Mouse (Mus musculus) stomach, embryonic 16.5 days (tissue): Measurements from ENCODE around the gene Zswim1. TPM values are rescaled to one million over a fixed set of nuclear protein-coding genes. Genes with fewer than 3 reads are reported as not detected.
"Not testable (repeated sequence)": the region's sequence is repeated elsewhere in the genome, so short reads cannot be mapped to it uniquely, and the experiment has no call there.

Experiments
- ATAC-seq: fragments of 200-750 bp; cut with Nextera tagmentation; 2 replicates; pipeline ENCODE4 v1.8.0; 2017; ENCODE audit warnings: moderate number of reproducible peaks, moderate TSS enrichment; ENCODE audit not compliant: insufficient read depth, low FRiP score
- H3K27ac ChIP-seq: fragments of 300-500 bp; sonication (generic); 2 replicates; pipeline ENCODE4 v1.5.1; 2014; ENCODE audit warnings: low read length
- H3K27me3 ChIP-seq: fragments of 300-500 bp; sonication (generic); 2 replicates; pipeline ENCODE4 v1.6.1; 2014; ENCODE audit warnings: low read length, control low read depth, mixed read lengths; ENCODE audit not compliant: control insufficient read depth, insufficient read depth
- H3K36me3 ChIP-seq: fragments of 300-500 bp; sonication (generic); 2 replicates; pipeline ENCODE4 v1.6.1; 2014; ENCODE audit warnings: low read length; ENCODE audit not compliant: control insufficient read depth, insufficient read depth
- H3K4me1 ChIP-seq: fragments of 300-500 bp; sonication (generic); 2 replicates; pipeline ENCODE4 v1.6.1; 2014; ENCODE audit warnings: low read length, control low read depth, mixed read lengths; ENCODE audit not compliant: control insufficient read depth, insufficient read depth
- H3K4me2 ChIP-seq: fragments of 300-500 bp; sonication (generic); 2 replicates; pipeline ENCODE4 v1.6.1; 2014; ENCODE audit warnings: low read depth, low read length, mixed read lengths
- H3K4me3 ChIP-seq: fragments of 300-500 bp; sonication (generic); replicated peaks from 2 replicates; pipeline ENCODE4 v1.5.1; 2014; ENCODE audit warnings: mild to moderate bottlenecking, low read length
- H3K9ac ChIP-seq: fragments of 300-500 bp; sonication (generic); 2 replicates; pipeline ENCODE4 v1.6.1; 2014; ENCODE audit warnings: low read length
- H3K9me3 ChIP-seq: fragments of 300-500 bp; sonication (generic); replicated peaks from 2 replicates; pipeline ENCODE4 v1.6.1; 2016; ENCODE audit warnings: low read length, control low read depth; ENCODE audit not compliant: control insufficient read depth
- WGBS: fragments of 180-500 bp; shearing (Covaris S2); extraction: QIAGEN DNeasy Blood & Tissue Kit; methylation state at CpG from one replicate; pipeline ENCODE4 v1.1.7; 2014; 5-methylcytosine and 5-hydroxymethylcytosine counted together
- polyA plus RNA-seq: library from polyadenylated mRNA; unstranded; fragments of >200 nt; fragmentation: Nextera tagmentation; extraction: Ambion mirVana; gene quantifications from 2 replicates; pipeline ENCODE4 v1.2.1, GENCODE M21; 2015

Gene Zswim1
- polyA plus RNA-seq, 1 experiment from 2014 or later = 16.5 TPM

GRCm38 (mm10) chr2:164850061-164850460 lies 27.6 kb downstream of the Zswim1 start:
- Histone ChIP-seq H3K4me3 (no peak overlapping the region), H3K36me3 (peaks cover 7% of the 10 kb centered on the region; the same call in 1 of the 2 replicates), H3K27me3 (no peaks in the 10 kb centered on the region), H3K9ac (no peak overlapping the region), H3K27ac (no peak overlapping the region), H3K4me1 (no peaks in the 10 kb centered on the region), H3K9me3 (no peaks in the 10 kb centered on the region), H3K4me2 (no peak overlapping the region)
- WGBS = 74% methylated on average over 8 of the region's 8 CpGs
- no peak for ATAC-seq

GRCm38 (mm10) chr2:164855572-164855971 lies 33.1 kb downstream of the Zswim1 start:
- 76% methylated on average over 5 of the region's 5 CpGs for WGBS
- H3K9ac ChIP-seq, H3K27ac ChIP-seq, ATAC-seq, H3K4me2 ChIP-seq, H3K4me3 ChIP-seq, H3K27me3 ChIP-seq, H3K9me3 ChIP-seq, H3K36me3 ChIP-seq: not testable (repeated sequence)
- peaks cover 16% of the 10 kb centered on the region for H3K4me1 ChIP-seq

GRCm38 (mm10) chr2:164856309-164857100 lies 34.0 kb downstream of the Zswim1 start:
- 3% methylated on average over 42 of the region's 42 CpGs for WGBS

GRCm38 (mm10) chr2:164857101-164857821 lies 34.8 kb downstream of the Zswim1 start, which contains the start of gene Pltp:
Gene Pltp (minus strand): TSS chr2:164857711.
- Histone ChIP-seq H3K36me3 (no peaks in the 10 kb centered on the region; the same call in 1 of the 2 replicates), H3K4me1 (peaks cover 24% of the 10 kb centered on the region)

More at GRCm38 (mm10) chr2:164856309-164857100, 34.0 kb downstream of the Zswim1 start:
- H3K4me1 ChIP-seq = peaks cover 20% of the 10 kb centered on the region
- peaks cover 4% of the 10 kb centered on the region; the same call in 1 of the 2 replicates for H3K27me3 ChIP-seq
- no peaks in the 10 kb centered on the region; the same call in 1 of the 2 replicates for H3K36me3 ChIP-seq
- ATAC-seq = no peak
- H3K4me3 ChIP-seq = peak overlapping the region; percentile 53
- peak overlapping the region; percentile 43; the same call in 1 of the 2 replicates for H3K27ac ChIP-seq
- H3K4me2 ChIP-seq = peak overlapping the region; percentile 86
- H3K9me3 ChIP-seq = no peaks in the 10 kb centered on the region
- H3K9ac ChIP-seq = peak overlapping the region; percentile 66

GRCm38 (mm10) chr2:164857842-164858553 lies 35.5 kb downstream of the Zswim1 start:
- 15% methylated on average over 19 of the region's 19 CpGs for WGBS

More at GRCm38 (mm10) chr2:164857101-164857821, 34.8 kb downstream of the Zswim1 start, which contains the start of gene Pltp:
- H3K9me3 ChIP-seq = no peaks in the 10 kb centered on the region
- WGBS = under 1% methylated on average over 47 of the region's 47 CpGs
- H3K9ac ChIP-seq = peak within 1 kb of the TSS; percentile 66
- peak; percentile 54; the same call in 1 of the 2 replicates for ATAC-seq
- peaks cover 4% of the 10 kb centered on the region; the same call in 1 of the 2 replicates for H3K27me3 ChIP-seq
- peak within 1 kb of the TSS; percentile 79 for H3K27ac ChIP-seq
- peak within 1 kb of the TSS; percentile 86 for H3K4me2 ChIP-seq
- peak within 1 kb of the TSS; percentile 53 for H3K4me3 ChIP-seq

GRCm38 (mm10) chr2:164859155-164859554 lies 36.7 kb downstream of the Zswim1 start:
- Histone ChIP-seq H3K4me2 (no peak overlapping the region), H3K4me1 (peaks cover 28% of the 10 kb centered on the region), H3K27ac (no peak overlapping the region), H3K9ac (no peak overlapping the region), H3K36me3 (no peaks in the 10 kb centered on the region), H3K27me3 (peaks cover 4% of the 10 kb centered on the region; the same call in 1 of the 2 replicates), H3K9me3 (no peaks in the 10 kb centered on the region), H3K4me3 (no peak overlapping the region)
- 58% methylated on average over 2 of the region's 2 CpGs for WGBS
- ATAC-seq = no peak

More at GRCm38 (mm10) chr2:164857842-164858553, 35.5 kb downstream of the Zswim1 start:
- Histone ChIP-seq H3K4me1 (peaks cover 28% of the 10 kb centered on the region), H3K4me3 (peak overlapping the region; percentile 53), H3K27me3 (peaks cover 4% of the 10 kb centered on the region; the same call in 1 of the 2 replicates), H3K9me3 (no peaks in the 10 kb centered on the region), H3K27ac (peak overlapping the region; percentile 79; the same call in 1 of the 2 replicates), H3K36me3 (no peaks in the 10 kb centered on the region), H3K4me2 (peak overlapping the region; percentile 86), H3K9ac (peak overlapping the region; percentile 66)
- ATAC-seq = no peak

- no peak overlapping the region for H3K9ac ChIP-seq
- peaks cover 28% of the 10 kb centered on the region for H3K4me1 ChIP-seq
- 0 out of 2 replicates have a peak overlapping the region, but pooled peaks have one; percentile 9 for H3K27ac ChIP-seq
- H3K36me3 ChIP-seq = no peaks in the 10 kb centered on the region
- no peaks in the 10 kb centered on the region for H3K9me3 ChIP-seq
- ATAC-seq = no peak
- H3K4me2 ChIP-seq = no peak overlapping the region
- H3K4me3 ChIP-seq = no peak overlapping the region
- H3K27me3 ChIP-seq = peaks cover 4% of the 10 kb centered on the region; the same call in 1 of the 2 replicates
- WGBS = 56% methylated on average over 9 of the region's 9 CpGs
Measured at GRCm38 (mm10) chr2:164859640-164860432, 37.4 kb downstream of the Zswim1 start.

- Histone ChIP-seq H3K4me1 (peaks cover 26% of the 10 kb centered on the region), H3K9me3 (no peaks in the 10 kb centered on the region), H3K36me3 (no peaks in the 10 kb centered on the region), H3K4me3 (no peak overlapping the region), H3K4me2 (no peak overlapping the region), H3K27me3 (peaks cover 4% of the 10 kb centered on the region; the same call in 1 of the 2 replicates), H3K27ac (peak overlapping the region; percentile 81; the same call in 1 of the 2 replicates), H3K9ac (no peak overlapping the region)
- 59% methylated on average over 4 of the region's 4 CpGs for WGBS
- no peak for ATAC-seq
Measured at GRCm38 (mm10) chr2:164861094-164861493, 38.6 kb downstream of the Zswim1 start.
